Mouse (Mus musculus) urinary bladder, postnatal 25 days (tissue): ENCODE data around the gene Foxa2.

Source experiments
- DNase-seq: peaks from one replicate; pipeline ENCODE4 v3.0.0; 2022; ENCODE audit warnings: low spot score

Foxa2 gene

DNA sequence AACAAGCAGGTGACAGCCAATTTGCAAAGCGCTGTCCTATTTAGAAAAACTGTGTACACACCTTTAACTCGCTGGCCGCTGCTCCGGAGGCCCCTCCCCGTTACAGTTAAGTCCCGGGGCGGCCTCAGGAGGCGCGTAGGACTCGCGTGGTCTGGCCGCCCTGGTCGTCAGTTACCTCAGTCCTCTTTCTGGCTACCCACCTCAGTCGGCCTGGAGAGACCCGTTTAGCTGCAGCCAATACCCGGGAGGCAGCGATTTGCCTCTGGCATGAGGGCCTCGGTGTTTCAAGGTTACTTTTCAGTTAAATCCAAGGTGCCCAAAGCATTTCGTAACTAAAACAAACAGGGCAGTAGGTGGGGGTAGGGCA is at the start of gene Foxa2:
Gene Foxa2, minus strand, starts transcription at position 171 of the 367 bp plus-strand sequence.
- no peak for DNase-seq

DNA sequence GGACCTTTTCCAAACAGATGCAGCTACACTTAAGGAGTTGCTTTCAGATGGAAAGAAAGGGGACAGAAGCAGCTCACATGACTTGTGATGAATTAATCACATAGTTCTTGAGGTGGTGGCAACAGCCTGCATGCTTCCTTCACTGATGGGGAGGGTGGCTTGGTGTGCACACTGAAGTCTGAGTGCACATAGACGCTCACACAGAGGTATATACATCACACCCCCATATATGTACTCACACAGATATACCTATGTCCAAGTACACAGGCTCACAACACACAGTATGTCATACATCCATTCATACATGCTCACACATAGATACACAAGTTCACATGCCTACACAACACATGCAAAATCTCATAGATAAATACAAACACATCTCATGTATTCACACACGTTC is 45.3 kb upstream of the Foxa2 start:
- no peak for DNase-seq

DNA sequence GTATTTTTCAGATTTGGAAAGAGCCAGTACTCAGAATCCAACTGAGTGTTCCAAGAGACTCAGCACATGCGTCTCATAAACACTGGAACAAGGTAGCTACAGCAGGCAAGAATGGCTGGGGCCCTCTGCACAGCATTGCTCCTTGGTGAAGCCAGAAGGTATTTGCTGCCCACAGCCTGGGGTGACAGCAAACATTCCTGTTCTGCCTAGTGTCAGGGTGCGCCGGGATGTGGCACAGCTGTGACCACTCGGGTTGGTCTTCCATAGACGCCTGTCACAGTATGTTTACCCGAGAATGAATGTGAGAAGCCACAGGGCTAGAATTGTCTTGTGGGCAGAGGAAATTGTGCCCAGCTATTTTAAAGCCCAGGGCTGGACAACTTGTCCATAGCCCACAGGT is 44.9 kb upstream of the Foxa2 start:
- DNase-seq = no peak

DNA sequence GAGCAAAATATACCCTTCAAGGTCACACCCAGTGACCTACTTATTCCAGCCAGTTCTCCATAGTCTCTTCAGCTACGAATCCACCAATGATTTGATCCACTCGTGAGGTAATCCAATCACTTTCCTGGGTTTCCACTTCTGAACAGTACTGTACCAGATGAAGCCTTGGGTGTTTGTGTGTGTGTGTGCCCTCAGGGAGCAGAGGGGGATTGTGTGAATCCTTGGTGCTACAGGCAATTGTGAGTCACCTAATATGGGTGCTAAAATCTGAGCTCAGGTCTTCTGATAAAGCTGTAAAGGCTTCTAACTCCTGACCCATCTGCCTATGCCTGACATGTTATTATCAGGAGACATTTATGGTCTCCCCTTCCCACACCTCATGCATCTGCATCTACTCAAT is 43.3 kb upstream of the Foxa2 start:
- DNase-seq = no peak

DNA sequence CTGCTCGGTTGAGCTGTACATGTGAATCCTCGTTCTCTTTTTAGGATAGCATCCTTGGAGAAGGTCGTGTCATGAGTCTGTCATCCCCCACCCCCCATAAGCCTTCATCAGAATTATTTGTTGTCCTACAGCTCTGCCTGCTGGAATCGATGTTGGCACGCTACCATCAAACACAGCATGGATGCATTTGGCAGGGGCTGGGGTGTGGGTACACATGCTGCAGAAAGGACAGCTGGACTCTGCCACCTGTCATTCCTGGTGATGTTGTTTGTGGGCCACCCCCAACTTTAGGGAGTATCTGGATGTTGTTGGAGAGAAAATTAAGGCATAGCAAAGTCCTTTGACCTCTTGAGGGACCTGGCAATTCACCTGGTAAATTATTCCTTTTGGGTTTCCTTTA is 38.8 kb upstream of the Foxa2 start:
- DNase-seq = no peak

GRCm38 (mm10) chr2:148085126-148085525 is 38.4 kb upstream of the Foxa2 start:
- no peak for DNase-seq

GRCm38 (mm10) chr2:148082283-148082682 is 35.5 kb upstream of the Foxa2 start:
- DNase-seq = peak; percentile 30

DNA sequence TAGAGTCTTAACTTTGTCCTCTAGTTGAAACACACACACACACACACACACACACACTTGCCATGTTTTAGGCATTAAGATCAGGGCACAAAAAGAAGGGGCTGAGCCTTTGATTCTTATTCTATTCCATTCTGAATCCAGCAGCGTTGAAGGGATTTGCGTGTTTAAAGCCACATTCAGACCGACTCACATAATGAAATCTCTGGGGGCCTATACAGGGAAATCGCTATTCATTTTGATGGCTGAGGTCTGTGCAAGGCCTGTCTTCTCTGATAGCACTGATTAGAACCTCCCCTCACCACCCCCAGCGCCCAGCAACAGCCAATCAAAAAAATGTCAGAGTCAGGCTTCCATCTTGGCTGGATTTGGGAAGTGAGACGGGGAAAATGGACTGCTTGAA is 13.9 kb upstream of the Foxa2 start:
- DNase-seq = no peak

- no peak for DNase-seq
These were observed 6.6 kb upstream of the Foxa2 start for GRCm38 (mm10) chr2:148053411-148053810.

DNA sequence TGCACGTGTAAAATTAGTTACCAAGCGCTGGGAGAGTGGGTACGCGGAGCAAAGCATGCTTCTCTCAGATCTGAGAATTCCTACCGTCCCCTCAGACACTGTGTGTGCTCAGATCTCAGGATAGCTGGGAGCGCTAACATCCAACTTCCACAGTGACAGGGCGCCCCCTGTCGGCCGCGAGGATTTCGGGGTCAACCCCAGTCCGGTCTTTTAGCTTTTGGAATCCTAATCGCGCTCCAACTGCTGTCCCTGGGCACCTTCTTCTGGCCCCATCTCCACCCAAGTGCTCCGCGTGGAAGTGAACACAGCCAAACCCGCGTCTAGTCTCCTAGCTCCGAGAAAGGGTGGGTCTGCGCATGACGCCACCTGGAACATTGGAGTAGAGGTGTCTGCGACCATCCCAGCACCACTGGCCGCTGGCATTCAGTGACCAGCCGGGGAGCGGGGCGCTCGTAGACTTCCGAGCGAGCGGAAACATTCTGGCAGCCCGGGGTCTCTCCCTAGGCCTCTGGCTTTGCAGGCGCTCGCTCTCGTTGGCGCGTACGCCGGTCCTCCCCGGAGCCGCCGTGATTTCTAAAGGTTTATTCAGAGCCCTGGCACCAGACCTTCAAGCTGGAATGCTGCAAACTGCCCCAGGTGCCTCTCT is 1.8 kb upstream of the Foxa2 start:
- peak; percentile 79 for DNase-seq

GRCm38 (mm10) chr2:148047611-148048010 is 842 bp upstream of the Foxa2 start:
- DNase-seq = no peak

- DNase-seq = no peak
These were observed 601 bp downstream of the Foxa2 start for GRCm38 (mm10) chr2:148045937-148046798.

- no peak for DNase-seq
These were observed 1.2 kb downstream of the Foxa2 start for GRCm38 (mm10) chr2:148045543-148045936.

DNA sequence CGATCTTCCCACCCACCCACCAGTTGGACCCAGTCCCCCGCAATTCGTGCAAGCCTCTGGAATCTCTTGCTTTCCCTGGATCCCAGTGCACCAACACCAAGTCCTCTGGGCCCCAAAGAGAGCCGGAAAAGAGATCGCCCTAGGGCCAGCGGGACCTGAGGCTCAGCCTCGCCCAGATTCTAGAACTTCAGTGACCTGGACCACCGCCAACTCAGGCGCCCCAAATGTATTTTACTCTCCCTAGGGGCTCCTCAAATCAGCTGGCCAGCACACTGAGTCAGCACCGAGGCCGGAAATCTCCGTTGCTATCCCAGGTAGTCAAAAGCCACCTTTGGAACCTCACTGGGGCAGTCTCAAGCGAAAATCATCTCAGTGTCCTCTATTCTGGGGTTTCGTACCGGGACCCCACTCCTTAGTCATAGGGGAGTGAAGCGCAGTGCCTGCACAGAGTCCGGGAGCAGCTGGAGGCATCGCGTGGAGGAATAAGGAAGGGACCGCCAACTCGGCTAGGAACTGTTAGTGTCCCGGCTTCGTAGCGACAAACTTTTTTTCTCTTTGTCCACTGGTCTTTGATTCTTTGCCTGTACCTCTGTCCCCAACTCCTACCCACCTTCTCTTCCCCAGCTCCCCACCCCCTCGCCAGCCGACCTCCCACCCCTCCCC is 1.8 kb downstream of the Foxa2 start:
- DNase-seq = no peak

GRCm38 (mm10) chr2:148043976-148044876 is 2.5 kb downstream of the Foxa2 start:
- DNase-seq = no peak

DNA sequence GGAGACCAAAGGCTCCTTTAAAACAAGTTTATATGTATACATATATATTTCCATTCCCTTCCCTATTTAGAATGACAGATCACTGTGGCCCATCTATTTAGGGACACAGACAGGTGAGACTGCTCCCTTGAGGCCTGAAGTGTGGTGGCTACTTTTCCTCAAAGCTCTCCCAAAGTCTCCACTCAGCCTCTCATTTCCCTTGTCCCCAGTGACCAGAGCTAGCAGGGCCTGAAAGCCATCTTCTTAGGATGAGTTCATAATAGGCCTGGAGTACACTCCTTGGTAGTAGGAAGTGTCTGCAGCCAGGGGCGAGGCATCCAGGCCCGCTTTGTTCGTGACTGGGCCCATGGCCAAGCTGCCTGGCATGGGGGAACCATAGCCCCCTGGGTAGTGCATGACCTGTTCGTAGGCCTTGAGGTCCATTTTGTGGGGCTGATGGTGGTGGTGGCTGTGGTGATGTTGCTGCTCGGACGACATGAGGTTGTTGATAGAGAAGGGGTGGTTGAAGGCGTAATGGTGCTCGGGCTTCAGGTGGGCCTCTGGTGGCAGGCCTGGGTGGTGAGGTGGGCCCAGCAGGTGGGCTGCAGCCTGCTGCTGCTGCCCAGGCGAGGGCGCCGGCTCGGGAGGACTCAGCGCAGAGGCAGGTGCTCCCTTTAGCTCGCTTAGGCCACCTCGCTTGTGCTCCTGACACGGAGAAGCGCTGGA is 3.3 kb downstream of the Foxa2 start:
- DNase-seq = no peak

DNA sequence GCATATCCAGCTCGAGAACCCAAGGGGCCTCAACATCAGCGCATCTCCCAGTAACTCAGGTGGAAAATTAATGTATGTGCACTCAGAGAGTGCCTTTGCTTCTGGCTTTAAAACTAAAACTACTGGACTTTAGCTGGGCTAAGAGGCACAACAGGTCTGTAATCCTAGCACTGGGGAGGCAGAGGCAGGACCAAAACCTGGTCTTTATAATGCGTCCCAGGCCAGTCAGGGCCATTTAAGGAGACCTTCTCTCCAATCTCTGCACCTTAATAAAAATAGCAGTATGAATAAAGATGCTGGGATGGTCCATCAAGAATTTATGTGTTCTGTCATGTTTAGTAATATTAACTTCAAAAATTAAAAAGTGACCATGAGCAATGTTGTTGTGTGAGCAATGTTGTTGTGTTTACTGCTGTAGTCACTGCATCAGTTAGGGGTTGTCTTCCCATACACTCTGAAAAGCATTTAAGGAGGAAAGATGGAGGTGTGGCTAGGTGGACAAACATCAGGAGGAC is 4.6 kb downstream of the Foxa2 start:
- DNase-seq = no peak

DNA sequence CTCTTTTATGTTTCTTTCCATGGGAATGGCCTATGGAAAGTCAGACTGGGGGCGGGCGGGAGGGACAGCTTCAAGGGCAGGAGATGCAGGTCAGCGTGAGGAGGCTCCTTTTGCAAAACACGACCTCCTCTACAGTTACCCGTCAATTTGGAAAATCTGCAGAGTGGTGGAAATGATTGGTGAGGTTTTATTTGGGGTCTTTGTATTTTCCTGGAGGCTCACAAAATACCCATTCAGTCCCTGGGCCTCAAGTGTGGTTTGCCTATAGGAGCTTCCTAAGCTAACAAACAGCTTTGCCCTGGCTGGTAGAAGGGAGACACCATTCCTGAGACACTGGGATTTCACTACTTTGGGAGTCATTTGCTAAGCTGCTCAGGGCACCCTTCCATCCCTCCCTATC is 5.4 kb downstream of the Foxa2 start:
- DNase-seq = no peak

DNA sequence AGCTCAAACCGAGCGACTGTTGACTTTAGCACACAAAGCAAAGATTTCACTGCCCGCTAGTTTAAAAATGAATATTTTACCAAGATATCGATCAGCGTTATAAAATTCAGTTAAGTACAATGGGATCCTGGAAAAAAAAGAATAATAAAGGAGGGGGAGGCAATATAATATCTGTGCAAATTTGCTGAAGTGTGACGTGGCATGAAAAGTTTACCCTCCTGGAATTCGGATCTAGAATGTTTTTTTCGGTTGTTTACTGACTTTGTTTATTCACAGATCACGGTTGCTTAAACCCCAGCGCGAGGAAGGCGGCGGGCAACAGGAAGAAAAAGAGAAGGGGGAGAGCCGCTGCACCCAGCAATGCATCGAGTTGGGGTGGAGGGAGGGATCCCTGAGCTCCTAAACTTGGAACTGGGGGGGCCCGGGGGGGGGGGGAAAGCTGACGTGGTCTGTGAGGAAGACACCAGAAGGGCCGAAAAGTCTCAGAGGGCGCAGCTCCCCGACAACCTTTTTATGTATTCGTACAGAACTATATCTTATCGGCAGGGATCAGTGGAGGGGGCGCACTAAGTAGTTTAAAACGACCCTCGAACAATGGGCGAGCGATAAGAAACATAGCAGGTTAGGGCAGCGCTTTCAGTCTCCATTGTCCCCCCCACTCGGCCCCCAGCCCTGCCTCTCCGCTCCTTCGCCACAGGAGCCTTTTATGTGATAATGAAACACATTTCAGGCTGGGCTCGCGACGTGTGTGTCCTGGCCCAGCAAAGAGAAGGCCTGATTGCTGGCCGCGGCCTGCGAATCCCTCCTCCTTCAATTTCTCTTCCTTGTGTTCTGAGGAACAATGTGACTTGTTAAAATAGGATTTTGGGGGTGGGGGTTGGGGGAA is 6.3 kb downstream of the Foxa2 start:
- no peak for DNase-seq
